Mouse (Mus musculus) bone marrow macrophage, adult 2 months (primary cell): ENCODE data around the gene Cyp26a1.

Source experiments
- CTCF ChIP-seq: IDR thresholded peaks from 2 replicates; pipeline ENCODE4 v1.5.1; 2012; ENCODE audit warnings: low read depth, mild to moderate bottlenecking, low read length, moderate library complexity
- POLR2A ChIP-seq: IDR thresholded peaks from 2 replicates; pipeline ENCODE4 v1.6.1; 2012; ENCODE audit warnings: mild to moderate bottlenecking, low read depth, low read length, borderline replicate concordance

DNA sequence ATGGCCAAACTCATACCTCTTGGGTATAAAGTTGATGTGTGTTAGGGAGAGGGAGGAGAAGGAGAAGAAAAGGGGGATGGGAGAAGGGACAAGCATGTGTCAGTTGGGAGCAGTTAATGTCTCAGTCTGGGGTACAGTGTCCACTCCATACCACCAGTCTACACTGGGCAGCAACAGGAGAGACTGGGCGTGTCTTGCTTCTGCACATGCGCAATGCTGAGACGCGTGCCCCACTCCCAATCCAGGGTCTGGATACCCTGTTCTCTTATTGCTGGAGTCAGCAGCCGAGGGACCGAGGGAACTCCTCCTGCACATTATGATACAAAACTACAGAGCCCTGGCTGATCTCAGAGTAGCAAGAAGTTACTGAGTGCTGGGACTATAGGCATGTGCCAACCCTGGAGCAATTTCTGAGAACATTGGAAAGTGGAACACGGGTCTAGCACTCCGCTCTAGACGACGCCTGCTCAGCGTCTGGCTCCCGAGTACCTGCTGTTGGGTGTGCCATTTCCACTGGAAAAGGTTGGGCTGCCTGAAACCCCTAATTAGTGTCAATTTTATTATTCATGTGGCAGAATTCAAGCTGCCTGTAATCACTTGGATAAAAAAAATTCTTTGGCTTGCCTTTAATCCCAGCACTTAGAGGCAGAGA, 19.1 kb downstream of the Cyp26a1 start:
- TF ChIP-seq CTCF (no peak), POLR2A (no peak)
